Mouse (Mus musculus): Measurements from ENCODE around the gene Mex3d.

Gene Mex3d

DNA sequence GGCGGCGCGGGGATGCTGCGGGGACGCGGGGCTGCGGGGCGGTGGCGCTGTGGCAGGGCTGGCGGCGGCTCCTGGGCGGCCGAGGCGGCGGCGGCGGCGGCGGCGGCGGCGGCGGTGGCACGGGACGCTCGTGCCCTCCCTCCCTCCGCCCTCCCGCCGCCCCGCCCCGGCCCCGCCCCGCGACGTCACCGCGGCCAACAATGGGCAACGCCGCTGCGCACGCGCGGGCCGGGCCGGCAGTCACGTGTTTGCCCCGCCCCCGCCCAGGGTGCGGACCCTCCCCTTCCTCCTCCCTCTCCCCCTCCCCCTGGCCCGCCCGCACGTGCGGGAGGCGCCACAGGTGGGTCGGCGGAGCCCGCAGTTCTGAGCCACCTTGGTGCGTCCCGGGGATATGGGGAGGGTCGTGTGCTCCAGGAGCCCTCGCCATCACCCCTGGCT is at the start of gene Mex3d:
TSS of gene Mex3d (minus strand) at position 138 of the 438 bp plus-strand sequence.
- peak; percentile 91 for DNase-seq (ENCODE audit: low read depth, low spot score)

- no peak for DNase-seq (ENCODE audit: low read depth, low spot score)
Measured at GRCm38 (mm10) chr10:80436276-80436675, 48.8 kb upstream of the Mex3d start.

- DNase-seq (ENCODE audit: low read depth, low spot score) = no peak
Measured at GRCm38 (mm10) chr10:80435764-80436163, 48.3 kb upstream of the Mex3d start.

DNA sequence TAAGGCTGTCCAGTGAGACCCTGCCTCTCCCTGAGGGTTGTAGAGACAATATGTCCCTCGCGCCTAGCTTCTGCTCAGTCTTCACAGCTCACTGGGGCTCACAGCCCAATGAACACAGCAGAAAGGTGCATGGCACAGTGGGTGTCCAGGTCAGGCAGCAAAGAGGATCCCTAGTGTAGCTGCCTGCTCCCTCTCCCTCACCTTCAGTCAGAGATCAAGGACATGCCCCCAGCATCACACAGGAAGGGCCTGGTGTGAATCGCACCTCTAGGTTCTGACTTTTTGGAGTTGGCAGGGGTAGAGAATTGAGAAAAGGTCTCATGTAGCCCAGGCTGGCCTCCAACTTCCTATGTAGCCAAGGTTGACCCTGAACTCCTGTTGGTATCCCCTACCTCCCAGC is 47.4 kb upstream of the Mex3d start:
- no peak for DNase-seq (ENCODE audit: low read depth, low spot score)

DNA sequence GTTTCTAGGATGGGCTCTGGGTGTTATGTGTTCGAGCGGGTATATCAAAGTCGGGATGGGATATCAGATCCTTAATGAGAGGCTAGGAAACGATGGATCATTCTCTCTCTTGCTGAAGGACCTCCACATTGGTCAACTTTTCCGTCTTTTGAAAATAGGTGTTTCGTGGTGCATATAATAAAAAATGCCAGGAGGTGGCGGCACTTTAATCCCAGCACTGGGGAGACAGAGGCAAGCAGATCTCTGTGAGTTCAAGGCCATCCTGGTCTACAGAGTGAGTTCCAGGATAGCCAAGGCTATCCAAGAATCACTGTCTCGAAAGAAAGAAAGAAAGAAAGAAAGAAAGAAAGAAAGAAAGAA is 46.8 kb upstream of the Mex3d start:
- DNase-seq (ENCODE audit: low read depth, low spot score) = no peak

- peak; percentile 100 for DNase-seq (ENCODE audit: low read depth, low spot score)
Measured at GRCm38 (mm10) chr10:80433513-80434232, 46.2 kb upstream of the Mex3d start, which contains the start of gene Tcf3. TSS of gene Tcf3 (minus strand) at chr10:80433647.

DNA sequence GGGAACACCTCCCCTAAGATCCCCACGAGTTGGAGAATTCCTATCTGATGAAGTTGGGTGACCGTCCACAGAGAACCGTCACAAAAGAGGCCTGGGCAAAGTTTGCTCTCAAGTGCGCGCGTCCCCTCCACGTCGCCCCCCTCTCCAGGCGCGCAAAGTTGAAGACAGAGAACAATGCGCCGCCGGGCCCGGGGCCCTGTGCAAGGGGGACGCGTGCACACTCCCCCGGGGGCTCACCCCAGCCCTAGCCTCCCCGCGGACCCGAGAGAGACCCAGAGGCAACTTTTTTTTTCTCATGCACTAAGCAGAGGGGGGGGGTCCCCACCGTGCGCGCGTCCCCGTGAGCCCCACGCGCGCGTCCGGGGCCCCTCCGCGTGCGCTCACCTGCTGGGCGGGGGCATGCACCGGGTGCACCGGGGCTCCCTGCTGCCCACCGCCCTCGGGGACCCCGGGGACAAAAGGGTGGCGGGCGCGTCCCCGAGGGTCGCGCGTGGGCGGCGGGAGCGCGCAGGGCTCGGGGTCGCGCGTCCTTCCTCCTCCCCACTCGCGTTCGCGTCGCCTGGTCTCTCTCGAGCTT is 45.6 kb upstream of the Mex3d start:
- no peak for DNase-seq (ENCODE audit: low read depth, low spot score)

DNA sequence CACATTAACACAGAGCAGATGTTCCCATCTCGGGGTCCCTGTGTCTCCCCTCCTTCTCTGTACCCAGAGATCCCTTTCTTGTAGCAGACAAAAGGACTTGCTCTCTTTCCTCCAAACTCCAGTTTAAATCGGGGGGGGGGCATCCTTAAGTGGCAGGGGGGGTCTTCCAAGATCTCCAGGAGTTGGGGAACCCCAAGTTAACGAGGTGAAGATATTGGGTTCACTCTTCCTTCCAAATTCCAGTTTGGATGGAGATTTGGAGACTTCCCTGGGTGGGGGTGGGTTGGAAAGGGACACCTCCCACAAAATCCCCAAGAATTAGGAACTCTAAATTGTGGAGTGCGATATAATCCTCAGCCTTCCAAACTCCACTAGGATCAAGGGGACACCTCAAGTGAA is 44.9 kb upstream of the Mex3d start:
- DNase-seq (ENCODE audit: low read depth, low spot score) = no peak

GRCm38 (mm10) chr10:80431570-80432386 is 44.3 kb upstream of the Mex3d start:
- DNase-seq (ENCODE audit: low read depth, low spot score) = no peak

- DNase-seq (ENCODE audit: low read depth, low spot score) = no peak
Measured at GRCm38 (mm10) chr10:80430375-80430980, 43.0 kb upstream of the Mex3d start.

DNA sequence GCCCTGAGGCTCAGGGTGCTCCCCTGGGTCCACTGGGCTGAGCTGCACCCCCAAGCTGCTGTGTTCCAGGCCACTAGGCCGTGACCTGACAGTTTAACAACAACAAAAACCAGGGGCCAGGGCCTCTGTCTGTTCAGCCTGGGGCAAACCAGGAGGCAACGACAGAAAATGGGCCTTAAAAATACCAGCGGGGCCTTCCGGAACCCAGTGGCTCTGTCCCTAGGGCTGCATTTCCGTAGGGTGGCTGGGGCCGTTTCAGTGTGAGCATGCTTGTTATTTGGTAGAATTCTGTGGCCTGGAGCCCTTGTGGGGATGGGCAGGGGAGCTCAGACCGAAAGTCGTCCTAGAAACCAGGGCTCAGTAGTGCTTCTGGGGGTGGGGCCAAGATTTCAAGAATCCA is 42.3 kb upstream of the Mex3d start:
- DNase-seq (ENCODE audit: low read depth, low spot score) = no peak

DNA sequence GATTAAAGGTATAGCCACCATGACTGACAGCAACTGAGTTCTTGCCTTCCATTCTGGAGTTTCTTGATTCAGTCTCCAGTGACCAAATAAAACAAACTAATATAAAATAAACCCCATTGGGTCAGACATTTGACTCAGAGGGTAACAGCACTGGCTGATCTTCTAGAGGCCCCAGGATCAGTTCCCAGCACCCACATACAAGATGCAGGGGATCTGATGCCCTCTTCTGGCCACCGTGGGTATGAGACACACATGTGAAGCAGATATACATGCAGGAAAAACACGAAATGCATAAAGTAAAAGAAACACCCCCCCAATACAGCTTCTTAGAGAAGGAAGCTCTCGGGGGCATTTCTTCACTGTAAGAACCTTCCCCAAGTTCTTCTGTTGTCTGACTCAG is 37.6 kb upstream of the Mex3d start:
- DNase-seq (ENCODE audit: low read depth, low spot score) = no peak

- no peak for DNase-seq (ENCODE audit: low read depth, low spot score)
Measured at GRCm38 (mm10) chr10:80423562-80423961, 36.1 kb upstream of the Mex3d start.

GRCm38 (mm10) chr10:80421651-80422472 is 34.4 kb upstream of the Mex3d start:
- no peak for DNase-seq (ENCODE audit: low read depth, low spot score)

- no peak for DNase-seq (ENCODE audit: low read depth, low spot score)
Measured at GRCm38 (mm10) chr10:80421208-80421607, 33.7 kb upstream of the Mex3d start.

DNA sequence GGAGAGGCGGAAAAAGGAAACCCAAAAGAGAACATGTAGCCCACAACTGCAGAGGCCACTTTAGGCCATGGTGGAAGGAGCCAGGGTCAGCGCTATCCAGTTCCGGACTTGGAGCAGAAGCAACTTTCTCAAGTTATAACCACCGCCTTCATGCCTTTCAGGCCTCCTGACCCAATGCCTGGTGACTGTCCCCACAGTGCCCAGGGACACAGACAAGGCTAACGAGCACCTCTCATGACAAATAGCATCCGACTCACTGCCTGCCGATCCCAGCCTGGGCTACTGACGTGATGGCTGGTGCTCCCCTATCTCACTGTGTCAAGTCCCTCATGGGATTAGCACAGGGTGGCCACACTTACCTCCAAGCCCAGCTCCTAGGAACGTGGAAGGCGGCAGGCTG is 33.3 kb upstream of the Mex3d start:
- no peak for DNase-seq (ENCODE audit: low read depth, low spot score)

GRCm38 (mm10) chr10:80419419-80419818 is 32.0 kb upstream of the Mex3d start:
- no peak for DNase-seq (ENCODE audit: low read depth, low spot score)

DNA sequence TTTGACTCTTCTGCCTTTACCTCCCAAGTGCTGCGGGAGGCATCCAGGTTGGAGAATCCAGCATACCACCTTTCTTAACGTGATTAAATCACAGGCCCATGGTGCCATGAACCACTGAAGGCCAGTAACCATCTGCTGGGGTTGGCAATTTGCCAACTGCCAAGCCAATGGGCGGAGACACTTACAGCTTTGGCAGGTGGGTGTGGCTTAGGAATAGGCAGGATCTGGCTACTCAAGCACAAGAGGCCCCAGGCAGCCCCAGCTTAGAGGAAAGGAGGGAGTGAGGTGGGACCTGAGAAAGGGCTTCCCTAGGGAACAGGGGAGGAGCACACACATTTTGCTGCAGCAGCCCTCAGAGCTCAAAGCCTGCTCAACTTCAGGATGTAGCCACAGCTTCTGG is 30.9 kb upstream of the Mex3d start:
- peak; percentile 92 for DNase-seq (ENCODE audit: low read depth, low spot score)

GRCm38 (mm10) chr10:80417841-80418240 is 30.4 kb upstream of the Mex3d start:
- DNase-seq (ENCODE audit: low read depth, low spot score) = peak; percentile 53

- no peak for DNase-seq (ENCODE audit: low read depth, low spot score)
Measured at GRCm38 (mm10) chr10:80417371-80417770, 29.9 kb upstream of the Mex3d start.

- no peak for DNase-seq (ENCODE audit: low read depth, low spot score)
Measured at GRCm38 (mm10) chr10:80415566-80415965, 28.1 kb upstream of the Mex3d start.
